In the genomic region with DNA sequence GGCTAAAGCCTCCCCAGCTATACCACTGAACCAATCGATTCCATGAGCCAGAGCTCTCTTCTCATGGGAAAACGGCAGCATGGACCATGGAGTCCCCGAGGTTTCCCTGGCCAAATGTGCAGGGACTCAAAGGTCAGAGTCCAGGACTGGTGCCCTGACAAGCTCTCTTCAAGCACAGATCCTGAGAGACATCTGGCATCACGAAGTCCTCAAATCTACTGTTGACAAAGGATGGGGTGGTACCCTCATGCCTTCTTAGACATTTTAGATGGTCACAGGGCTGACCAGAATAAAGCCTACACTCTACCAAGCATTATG, we compare ENCODE assay signal across 19 mouse cellular contexts.
DNase-seq lines count a peak whose midpoint lies in the region; ATAC-seq and TF ChIP-seq lines count a peak whose summit lies in the region.
"Had no signal": no experiment of that assay in that cellular context is flagged by ENCODE, and none has a peak within 500 bp of the region (broad histone marks: within the 10 kb centered on the region; RNA-seq: fewer than 3 reads in every experiment).

No protein-coding gene starts in this region.

- H3K4me3 ChIP-seq in forebrain, embryonic 14.5 days (ENCODE audit: low read depth, low read length) = no peak overlapping the region
- no peak overlapping the region for H3K4me3 ChIP-seq in forebrain, embryonic 11.5 days (ENCODE audit: low read depth, low read length)
- no peak overlapping the region for H3K4me3 ChIP-seq in kidney, adult 2 months (ENCODE audit: insufficient read depth, low read depth, low read length)
- H3K4me3 ChIP-seq in kidney, embryonic 15.5 days (replicated peaks) = no peak overlapping the region
- H3K4me3 ChIP-seq in thymus, adult 2 months (ENCODE audit: control insufficient read depth, insufficient read depth, low read length) = no peak overlapping the region
- H3K4me3 ChIP-seq: embryonic facial prominence, embryonic 13.5 days; liver, embryonic 12.5 days; megakaryocyte, embryonic 14.5 days had no signal

- H3K27me3 ChIP-seq in forebrain, embryonic 14.5 days (replicated peaks; ENCODE audit: control insufficient read depth, insufficient read depth, low read length) = no peaks in the 10 kb centered on the region
- no peaks in the 10 kb centered on the region for H3K27me3 ChIP-seq in forebrain, embryonic 11.5 days (ENCODE audit: control insufficient read depth, insufficient read depth, low read length)
- H3K27me3 ChIP-seq in kidney, adult 2 months (replicated peaks; ENCODE audit: control insufficient read depth, insufficient read depth, low read length) = no peaks in the 10 kb centered on the region
- no peaks in the 10 kb centered on the region for H3K27me3 ChIP-seq in kidney, embryonic 15.5 days
- no peaks in the 10 kb centered on the region for H3K27me3 ChIP-seq in thymus, adult 2 months (ENCODE audit: control insufficient read depth, insufficient read depth, low read length)
- H3K27me3 ChIP-seq: embryonic facial prominence, embryonic 13.5 days; liver, embryonic 12.5 days had no signal

- ATAC-seq in forebrain, embryonic 14.5 days = no peak
- no peak for ATAC-seq in forebrain, embryonic 11.5 days (replicated peaks; ENCODE audit: low FRiP score)
- ATAC-seq in kidney, embryonic 15.5 days (replicated peaks; ENCODE audit: low FRiP score) = no peak
- ATAC-seq: activated CD4-positive, CD25-positive, alpha-beta regulatory T cell, adult 4 months; liver, embryonic 12.5 days had no signal

- DNase-seq in forebrain, embryonic 14.5 days (ENCODE audit: low spot score) = no peak
- DNase-seq in forebrain, embryonic 11.5 days (ENCODE audit: low spot score) = no peak
- DNase-seq in kidney, adult 2 months = peak; percentile 63
- no peak for DNase-seq in thymus, adult 2 months
- DNase-seq in thymus, postnatal 4 days = no peak
- no peak for DNase-seq in adrenal gland, adult (ENCODE audit: inconsistent age in 2 of 2, low spot score in 1 of 2)
- no peak for DNase-seq in right cerebral cortex, postnatal 10 days (ENCODE audit: low spot score in 2 of 2)
- DNase-seq: adrenal gland, postnatal 14 days; gastrocnemius, postnatal 36 days; heart, postnatal 14 days; kidney, postnatal 10 days; lung, adult 2 months had no signal

- 94% methylated on average over 4 of the region's 4 CpGs for WGBS in forebrain, embryonic 14.5 days
- 82% methylated on average over 4 of the region's 4 CpGs for WGBS in forebrain, embryonic 11.5 days
- 58% methylated on average over 4 of the region's 4 CpGs for WGBS in kidney, adult 2 months
- 69% methylated on average over 4 of the region's 4 CpGs for WGBS in kidney, embryonic 15.5 days
- 94% methylated on average over 4 of the region's 4 CpGs for WGBS in thymus, adult 2 months

- no peak overlapping the region for H3K4me2 ChIP-seq in forebrain, embryonic 14.5 days (ENCODE audit: low read length)
- no peak overlapping the region for H3K4me2 ChIP-seq in forebrain, embryonic 11.5 days (ENCODE audit: low read depth, low read length, severe bottlenecking)
- H3K4me2 ChIP-seq in kidney, embryonic 15.5 days = no peak overlapping the region
- H3K4me2 ChIP-seq: embryonic facial prominence, embryonic 13.5 days; heart, embryonic 11.5 days; liver, embryonic 12.5 days had no signal

- no peaks in the 10 kb centered on the region for H3K9me3 ChIP-seq in forebrain, embryonic 14.5 days (replicated peaks; ENCODE audit: control insufficient read depth, low read length)
- no peaks in the 10 kb centered on the region for H3K9me3 ChIP-seq in forebrain, embryonic 11.5 days (ENCODE audit: control insufficient read depth, low read length)
- no peaks in the 10 kb centered on the region for H3K9me3 ChIP-seq in kidney, embryonic 15.5 days (replicated peaks)
- H3K9me3 ChIP-seq: embryonic facial prominence, embryonic 13.5 days; liver, embryonic 12.5 days had no signal

- H3K36me3 ChIP-seq in forebrain, embryonic 14.5 days (ENCODE audit: control insufficient read depth, insufficient read depth, low read length) = peaks cover 21% of the 10 kb centered on the region
- H3K36me3 ChIP-seq in forebrain, embryonic 11.5 days (ENCODE audit: control insufficient read depth, insufficient read depth, low read length) = no peaks in the 10 kb centered on the region
- H3K36me3 ChIP-seq in kidney, adult 2 months (ENCODE audit: control insufficient read depth, insufficient read depth, low read length) = no peaks in the 10 kb centered on the region
- peaks cover 11% of the 10 kb centered on the region; the same call in 1 of the 2 replicates for H3K36me3 ChIP-seq in kidney, embryonic 15.5 days
- peaks cover 22% of the 10 kb centered on the region for H3K36me3 ChIP-seq in thymus, adult 2 months (ENCODE audit: control insufficient read depth, insufficient read depth, low read length)
- H3K36me3 ChIP-seq: G1E had no signal

- no peak for TF ChIP-seq CTCF in kidney, adult 2 months (conservative IDR thresholded peaks at IDR 0.05; ENCODE audit: insufficient read depth, insufficient read length, low read depth, low read length)
- TF ChIP-seq CTCF in thymus, adult 2 months (IDR thresholded peaks at IDR 0.05; ENCODE audit: borderline replicate concordance, control insufficient read depth, extremely low read depth, insufficient read depth, low read length, poor library complexity) = no peak

- no peak for TF ChIP-seq POLR2A in kidney, adult 2 months (IDR thresholded peaks at IDR 0.05; ENCODE audit: low read depth, low read length)
- TF ChIP-seq POLR2A in thymus, adult 2 months (IDR thresholded peaks at IDR 0.05; ENCODE audit: control insufficient read depth, extremely low read depth, insufficient read depth, low read length, poor library complexity) = no peak

- H3K27ac ChIP-seq in forebrain, embryonic 14.5 days (ENCODE audit: low read depth, low read length) = peak overlapping the region; percentile 69; the same call in 1 of the 2 replicates
- H3K27ac ChIP-seq in forebrain, embryonic 11.5 days (ENCODE audit: low read depth, low read length) = no peak overlapping the region
- H3K27ac ChIP-seq in kidney, adult 2 months (ENCODE audit: insufficient read depth, low read depth, low read length) = no peak overlapping the region
- H3K27ac ChIP-seq in kidney, embryonic 15.5 days = no peak overlapping the region
- H3K27ac ChIP-seq in thymus, adult 2 months (ENCODE audit: control insufficient read depth, insufficient read depth, low read length) = peak overlapping the region; percentile 15; the same call in 1 of the 2 replicates
- H3K27ac ChIP-seq: embryonic facial prominence, embryonic 13.5 days; liver, embryonic 12.5 days had no signal

- 0 out of 2 replicates have a peak overlapping the region, but pooled peaks have one; percentile 5 for H3K9ac ChIP-seq in forebrain, embryonic 14.5 days (ENCODE audit: low read length)
- H3K9ac ChIP-seq in forebrain, embryonic 11.5 days (ENCODE audit: low read length) = no peak overlapping the region; the same call in 1 of the 2 replicates
- no peak overlapping the region for H3K9ac ChIP-seq in kidney, embryonic 15.5 days
- H3K9ac ChIP-seq: embryonic facial prominence, embryonic 13.5 days; liver, embryonic 12.5 days had no signal

- peaks cover 15% of the 10 kb centered on the region; the same call in 1 of the 2 replicates for H3K4me1 ChIP-seq in forebrain, embryonic 14.5 days (ENCODE audit: control insufficient read depth, insufficient read depth, low read length)
- H3K4me1 ChIP-seq in forebrain, embryonic 11.5 days (replicated peaks; ENCODE audit: control insufficient read depth, insufficient read depth, low read length) = no peaks in the 10 kb centered on the region; the same call in 1 of the 2 replicates
- H3K4me1 ChIP-seq in kidney, adult 2 months (ENCODE audit: control insufficient read depth, insufficient read depth, low read length) = no peaks in the 10 kb centered on the region
- H3K4me1 ChIP-seq in kidney, embryonic 15.5 days = peaks cover 21% of the 10 kb centered on the region
- peaks cover 74% of the 10 kb centered on the region for H3K4me1 ChIP-seq in thymus, adult 2 months (replicated peaks; ENCODE audit: control insufficient read depth, insufficient read depth, low read length)
- H3K4me1 ChIP-seq: embryonic facial prominence, embryonic 13.5 days had no signal

Comparison
In these comparisons a context has a peak if more than half of its experiments do, and no peak if none do; other contexts are left out.
1. H3K27ac ChIP-seq: peak in forebrain, embryonic 14.5 days (single experiment) and thymus, adult 2 months (single experiment); none in forebrain, embryonic 11.5 days (single experiment), kidney, adult 2 months (single experiment) and kidney, embryonic 15.5 days (single experiment).